Mouse (Mus musculus): ENCODE measurements at regions not wholly inside any gene's neighbourhood (a gene's known extent, or its start where the extent isn't known, plus 50 kb on each side); places are given as distances from the start of the nearest gene placed in this dataset.
A peak's percentile ranks its signal among the peaks of the same experiment; 100 is the strongest.

- no peak for DNase-seq
Observed at GRCm38 (mm10) chr14:72110689-72111088, 380.9 kb downstream of the Gm9195 start.

GRCm38 (mm10) chr14:72091579-72091978 lies 400.1 kb downstream of the Gm9195 start:
- DNase-seq: no peak

DNA sequence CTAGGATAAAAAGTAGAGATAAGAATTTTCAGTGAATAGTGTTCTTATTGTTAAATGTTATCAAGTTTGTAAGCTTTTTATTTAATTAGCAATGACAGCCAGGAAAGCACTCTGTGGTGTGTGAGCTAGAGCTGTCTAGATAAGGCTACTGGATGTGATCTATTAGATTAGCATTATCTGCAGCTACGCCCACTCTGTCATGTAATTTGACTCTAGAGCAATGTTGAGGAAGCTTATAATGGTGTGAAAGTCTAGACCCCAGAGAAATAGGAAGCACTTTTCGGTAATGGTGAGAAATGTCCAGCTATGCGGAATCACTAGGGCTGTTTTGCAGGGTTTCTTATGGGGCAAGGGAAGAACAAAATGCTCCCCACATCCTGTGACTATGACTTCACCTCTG lies 410.2 kb downstream of the Gm9195 start:
- no peak for DNase-seq

DNA sequence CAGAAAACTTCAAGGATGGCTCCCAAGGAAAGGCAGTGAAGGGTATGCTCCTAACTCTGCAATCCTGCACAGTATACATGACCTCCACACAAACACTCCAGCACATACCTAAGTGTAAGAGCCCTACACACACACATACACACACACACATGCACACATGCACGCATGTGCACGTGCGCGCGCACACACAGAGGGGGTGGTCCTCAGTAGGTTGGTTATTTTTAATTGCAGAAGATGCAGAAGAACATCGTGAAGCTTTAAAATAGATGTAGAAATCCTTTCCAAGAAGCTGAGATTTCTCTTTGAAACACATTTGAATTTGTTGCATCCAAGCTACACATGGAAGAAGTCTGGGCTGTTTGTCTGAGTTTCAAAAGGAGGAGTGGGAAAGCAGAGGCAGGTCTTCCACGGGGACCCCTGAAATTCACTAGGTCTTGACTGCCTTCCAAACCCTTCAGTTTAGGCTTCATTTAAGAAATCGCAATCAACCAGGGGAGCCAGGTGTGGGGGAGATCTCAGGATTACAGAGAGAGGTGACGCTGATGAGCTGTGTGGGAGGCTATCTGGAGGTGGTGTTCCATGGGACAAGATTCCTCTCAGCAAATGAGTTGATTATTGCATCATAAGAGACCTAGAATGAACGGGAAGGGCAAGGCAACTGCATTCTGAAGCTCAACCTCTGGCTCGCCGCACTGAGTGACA lies 427.4 kb downstream of the Gm9195 start:
- DNase-seq: no peak

- no peak for DNase-seq
Observed at GRCm38 (mm10) chr14:72042881-72043236, 448.8 kb downstream of the Gm9195 start.

DNA sequence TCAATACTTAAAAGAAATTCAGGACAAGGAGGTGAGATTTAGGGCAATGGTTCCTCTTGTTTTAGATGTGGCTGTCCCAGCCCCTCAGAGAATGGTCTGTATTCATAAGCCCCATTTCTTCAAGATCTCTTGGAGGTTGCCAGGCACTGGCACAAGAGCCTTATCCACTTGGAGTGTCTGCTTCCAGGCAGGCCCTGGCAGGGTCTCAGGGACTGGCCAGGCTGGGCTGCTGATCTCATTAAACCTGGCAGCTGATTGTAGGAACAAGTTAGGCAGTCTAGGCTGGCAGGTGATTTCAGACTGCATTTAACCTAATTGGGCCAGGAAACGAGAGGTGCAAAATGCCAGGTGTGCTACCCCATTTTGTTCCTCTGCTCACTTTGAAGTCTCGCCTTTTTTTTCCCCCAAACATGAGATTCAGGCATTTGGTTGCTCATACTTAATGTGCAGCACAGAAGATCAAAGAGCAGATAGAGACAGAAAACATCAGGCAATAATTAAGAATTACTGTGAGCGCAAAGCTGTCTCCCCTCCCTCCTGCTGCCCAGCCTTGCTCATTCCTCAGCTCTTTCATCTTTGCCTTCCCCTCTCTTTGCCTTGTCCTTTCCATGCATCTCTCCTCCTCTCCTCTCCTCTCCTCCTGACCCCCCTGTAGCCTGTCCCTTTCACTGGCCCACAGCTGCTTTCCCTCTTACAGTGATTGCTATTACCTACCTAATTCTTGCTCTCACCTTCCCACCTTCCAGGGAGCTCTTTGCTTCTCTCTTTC lies 449.3 kb downstream of the Gm9195 start:
- DNase-seq: no peak

DNA sequence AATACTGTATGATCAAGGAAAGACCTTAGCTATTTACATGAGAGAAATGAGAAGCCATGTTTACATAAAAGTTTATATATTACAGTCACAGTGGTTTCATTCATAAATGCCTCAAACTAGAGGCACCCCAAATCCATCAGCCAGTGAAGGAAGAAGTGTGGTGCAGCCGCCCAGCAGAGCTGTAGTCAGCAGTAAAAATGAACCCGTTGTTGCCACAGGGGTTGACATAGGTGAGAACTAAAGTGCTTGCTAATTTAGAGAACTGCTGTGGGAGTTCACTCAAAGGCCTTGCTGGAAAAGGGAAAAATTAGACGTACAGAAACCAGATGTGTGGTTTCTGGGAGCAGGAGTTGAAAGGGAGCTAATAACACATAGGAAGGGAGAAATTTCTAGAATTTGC lies 461.2 kb downstream of the Gm9195 start:
- DNase-seq: no peak

- peak in 1 of 2 experiments; percentile 6 for DNase-seq
Observed at GRCm38 (mm10) chr14:72027362-72028020, 464.1 kb downstream of the Gm9195 start.

DNA sequence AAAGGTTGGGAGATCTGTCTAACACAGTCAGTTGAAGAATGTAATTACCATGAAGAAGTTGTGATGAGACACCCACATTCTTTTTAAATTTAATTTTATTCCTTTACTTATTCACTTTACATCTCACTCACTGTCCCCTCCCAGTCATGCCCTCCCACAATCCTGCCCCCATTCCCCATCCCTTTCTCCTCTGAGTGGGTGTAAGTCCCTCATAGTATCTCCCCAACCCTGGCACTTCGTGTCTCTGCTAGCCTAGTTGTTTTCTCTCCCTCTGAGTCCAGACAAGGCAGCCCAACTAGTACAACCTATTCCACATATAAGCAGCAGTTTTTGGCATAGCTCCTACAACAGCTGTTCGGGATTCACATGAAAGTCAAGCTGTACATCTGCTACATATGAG lies 487.3 kb downstream of the Gm9195 start:
- DNase-seq: no peak

DNA sequence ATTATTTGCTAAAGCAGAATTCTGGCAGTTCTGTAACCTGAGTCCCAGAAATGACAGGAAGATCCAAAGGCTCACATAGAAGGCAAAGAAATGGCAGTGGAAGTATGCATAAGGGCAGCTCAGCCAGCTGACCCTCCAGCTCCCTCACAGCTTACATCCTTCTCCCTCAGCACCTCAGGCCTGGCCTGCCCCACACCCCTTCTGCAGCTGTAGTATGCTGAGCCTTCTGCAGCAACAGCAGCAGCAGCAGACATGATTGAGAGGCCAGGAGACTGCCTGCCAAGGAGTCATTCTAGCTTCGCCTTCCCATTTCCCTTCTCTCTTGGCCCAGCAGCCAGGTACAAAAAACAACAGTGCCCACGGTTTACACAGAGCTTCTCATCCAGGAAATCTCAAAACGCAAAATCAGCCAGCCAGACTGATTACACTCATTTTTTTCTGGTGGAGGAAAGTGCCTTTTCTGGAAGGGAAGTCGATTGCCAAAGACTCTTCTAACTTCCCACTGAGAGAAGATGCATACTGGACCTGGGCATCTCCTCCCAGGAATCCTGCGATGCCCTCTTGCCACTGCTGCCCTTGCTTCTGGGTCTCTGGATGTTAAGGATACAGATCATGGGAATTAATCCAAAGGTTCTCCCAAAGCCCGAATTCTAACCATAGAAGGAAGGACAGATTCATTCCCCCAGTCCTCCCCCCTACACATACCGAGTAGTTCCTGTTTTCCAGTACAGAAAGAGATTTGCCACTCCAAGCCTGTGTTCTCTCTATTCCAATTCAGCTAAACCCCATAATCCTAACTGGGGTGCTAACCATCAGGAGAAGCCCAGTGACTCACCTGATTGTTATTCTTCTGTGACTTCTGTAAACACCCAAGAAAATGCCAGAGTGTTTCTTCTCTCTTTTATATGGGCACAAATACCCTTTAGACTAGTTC lies 489.2 kb downstream of the Gm9195 start:
- DNase-seq: no peak

DNA sequence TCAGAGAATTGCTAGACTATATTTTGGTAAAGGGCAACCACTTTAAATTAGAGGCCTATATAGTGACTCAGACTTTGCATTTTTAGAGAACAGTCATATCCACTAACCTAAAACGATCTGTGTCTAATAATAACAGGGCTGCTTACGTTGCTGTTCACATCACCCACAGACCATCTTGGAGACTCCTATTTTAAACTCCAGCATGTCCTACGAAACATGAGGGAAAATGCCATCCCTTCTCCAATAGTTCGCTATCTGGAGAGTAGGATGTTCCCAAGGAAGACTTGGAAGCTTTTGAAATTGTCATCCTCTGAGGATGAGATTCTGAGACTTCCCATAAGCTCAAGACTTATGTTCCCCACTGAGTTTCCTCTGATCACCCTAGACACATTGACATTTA lies 518.6 kb downstream of the Gm9195 start:
- DNase-seq: no peak

DNA sequence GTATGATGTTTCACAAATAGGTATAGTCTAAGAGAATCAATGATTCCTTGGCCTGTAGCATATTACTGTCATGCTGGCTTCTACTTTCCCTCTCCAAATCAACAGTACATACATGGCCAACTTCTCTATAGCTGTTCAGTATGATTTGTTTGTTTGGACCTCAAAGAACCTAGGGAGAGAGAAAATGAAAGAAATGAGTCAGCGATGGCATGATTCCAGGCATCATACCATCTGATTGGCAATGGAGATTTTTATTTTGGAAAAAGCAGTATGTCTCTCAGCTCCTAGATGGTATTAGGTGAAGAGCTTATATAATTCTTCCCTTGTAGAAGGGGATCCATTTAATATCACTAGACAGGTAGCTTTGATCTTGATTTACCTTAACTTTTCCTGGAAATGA lies 519.1 kb downstream of the Gm9195 start:
- DNase-seq: no peak

DNA sequence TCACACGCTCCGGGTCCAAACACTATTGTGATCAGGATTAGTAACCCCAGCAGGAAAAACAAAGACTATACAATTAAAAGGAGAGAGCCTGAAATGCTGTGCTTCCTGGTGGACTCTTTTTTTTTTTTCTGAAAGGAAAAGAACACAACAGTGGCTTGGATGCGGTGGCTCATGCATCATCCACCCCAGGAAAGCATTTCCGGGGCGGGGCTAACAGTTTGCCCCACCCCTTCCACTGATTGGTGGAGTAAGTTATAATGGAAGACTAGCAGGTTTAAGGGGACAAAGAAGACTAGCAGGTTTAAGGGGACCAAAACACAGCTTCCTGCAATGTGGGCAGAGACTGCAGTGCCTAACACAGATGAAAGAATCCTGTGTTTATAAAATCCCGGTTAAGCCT lies 524.0 kb downstream of the Gm9195 start:
- DNase-seq: no peak

- no peak for DNase-seq
Observed at GRCm38 (mm10) chr14:71963389-71964169, 528.1 kb downstream of the Gm9195 start.

DNA sequence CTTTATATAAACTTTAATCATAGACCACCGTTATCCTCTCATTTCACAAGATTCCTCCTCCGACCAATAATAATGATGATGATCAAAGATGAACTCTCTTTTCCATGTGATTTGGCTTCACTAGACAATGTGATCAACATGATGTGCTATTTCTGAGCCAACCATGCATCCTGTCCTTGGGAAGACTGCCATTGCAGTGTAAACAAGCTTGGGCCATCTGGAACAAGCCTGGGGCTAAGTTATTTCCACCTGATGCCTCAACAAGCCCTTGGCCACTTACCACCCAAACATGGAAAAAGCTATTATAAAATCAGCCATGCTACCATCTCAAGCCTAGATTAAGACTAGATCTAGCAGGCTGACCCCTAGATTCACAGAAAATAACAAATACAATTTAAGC lies 542.9 kb downstream of the Gm9195 start:
- DNase-seq: no peak

GRCm38 (mm10) chr14:71937157-71937485 lies 554.5 kb downstream of the Gm9195 start:
- no peak for DNase-seq

DNA sequence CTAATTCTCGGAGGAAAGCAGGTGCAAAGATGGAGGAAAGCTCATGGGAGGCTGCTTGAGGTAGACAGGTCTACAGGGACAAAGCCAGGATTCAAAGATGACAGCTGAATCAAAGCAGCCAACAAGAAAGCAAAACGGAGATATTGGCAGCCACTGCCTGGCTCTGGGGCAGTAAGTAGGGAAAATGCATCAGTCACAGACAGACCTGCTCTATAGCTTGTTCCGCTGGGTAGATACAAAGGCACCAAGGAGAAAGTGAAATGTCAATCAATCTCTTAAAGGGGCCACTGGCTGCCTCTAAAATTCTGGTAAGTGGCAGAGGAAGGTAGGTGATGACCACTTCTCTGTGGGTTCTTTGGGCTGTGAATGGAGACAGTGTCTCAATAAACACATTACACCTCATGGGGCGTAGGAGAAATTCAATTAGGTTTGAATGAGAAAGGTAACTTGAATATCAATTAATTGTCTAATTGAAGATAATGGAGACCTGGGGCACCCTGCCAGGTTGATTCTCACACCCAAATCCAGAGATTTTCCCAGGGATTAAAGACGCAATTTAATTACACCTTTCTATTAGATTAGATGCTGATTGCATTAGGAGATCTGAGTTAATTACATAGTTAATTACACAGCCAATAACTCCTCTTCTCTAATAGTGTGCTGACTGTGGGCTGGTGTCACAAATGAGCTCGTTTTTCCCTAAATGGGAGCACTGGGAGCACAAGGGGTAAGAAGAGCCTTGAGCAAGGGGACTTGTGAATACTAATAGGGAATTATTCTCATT lies 555.1 kb downstream of the Gm9195 start:
- DNase-seq: no peak

DNA sequence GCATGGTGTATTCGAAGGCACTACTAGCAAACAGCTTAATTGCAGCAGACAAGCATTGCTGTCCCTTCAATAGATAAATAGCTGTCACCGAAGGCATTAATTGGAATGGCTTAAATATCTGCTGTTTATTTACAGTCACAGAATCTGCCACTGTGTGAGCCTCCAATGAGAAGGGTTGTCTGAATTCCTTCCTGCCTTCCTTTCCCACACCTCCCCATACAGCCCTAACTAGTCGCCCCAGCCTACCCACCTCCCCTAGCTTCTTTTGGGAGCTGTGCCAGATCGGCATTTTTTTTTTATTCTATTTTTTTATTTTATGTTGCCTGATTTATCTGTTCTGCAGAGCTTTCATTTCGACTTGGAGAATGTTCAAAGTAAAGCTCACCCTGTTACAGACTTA lies 575.7 kb downstream of the Gm9195 start:
- no peak for DNase-seq

DNA sequence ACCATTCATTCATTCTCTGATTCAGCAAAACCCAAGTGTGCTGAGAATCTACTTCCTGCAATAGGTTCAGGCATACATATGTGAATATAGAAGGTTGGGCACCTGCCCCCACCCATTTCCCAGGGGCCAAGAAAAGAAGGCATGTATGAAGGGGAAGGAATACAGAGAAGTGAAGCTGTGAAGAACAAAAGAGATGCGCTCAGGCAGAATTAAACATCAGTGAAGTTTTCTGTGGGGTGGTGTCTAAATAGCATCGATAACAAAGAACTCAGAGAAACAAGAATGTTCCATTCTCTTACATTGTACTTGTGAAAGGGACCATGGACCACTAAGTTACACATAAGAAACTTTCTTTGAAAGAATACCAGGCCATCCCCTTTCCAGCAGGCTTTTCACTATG lies 580.7 kb downstream of the Gm9195 start:
- DNase-seq: no peak

GRCm38 (mm10) chr14:71895468-71895867 lies 596.2 kb downstream of the Gm9195 start:
- DNase-seq: no peak

GRCm38 (mm10) chr14:71894811-71895210 lies 596.8 kb downstream of the Gm9195 start:
- no peak for DNase-seq
